Comparison of ENCODE assay signal across 12 mouse cellular contexts in the genomic region with DNA sequence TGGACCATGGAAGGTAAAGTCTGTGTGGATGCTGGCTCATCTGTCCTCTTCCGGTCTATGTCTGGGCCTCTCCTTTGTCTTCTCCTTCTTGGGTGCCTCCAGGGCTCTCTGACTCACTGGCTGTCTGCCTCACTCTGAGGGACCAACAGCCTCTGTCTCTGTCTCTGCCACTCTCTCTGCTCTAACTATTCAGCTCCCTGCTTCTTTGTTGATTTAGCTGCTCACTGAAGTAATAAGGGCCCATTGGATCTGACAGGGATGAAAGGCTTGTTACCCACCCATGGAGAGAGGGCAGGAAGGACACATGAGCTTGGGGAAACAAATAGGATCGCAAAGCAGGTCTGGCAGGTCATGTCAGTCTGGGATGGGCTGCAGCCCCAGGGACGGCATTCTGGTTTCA. TPM values are rescaled to one million over a fixed set of nuclear protein-coding genes. Genes with fewer than 3 reads are reported as not detected.
"Had no signal": no experiment of that assay in that cellular context is flagged by ENCODE, and none has a peak within 500 bp of the region (broad histone marks: within the 10 kb centered on the region; RNA-seq: fewer than 3 reads in every experiment).

No protein-coding gene starts in this region.

- DNase-seq: right cerebral cortex, adult 18-20 months; right cerebral cortex, postnatal 25 days; thymus, adult 18-20 months had no signal

- H3K4me1 ChIP-seq: midbrain, embryonic 10.5 days; midbrain, embryonic 12.5 days; neural tube, embryonic 15.5 days had no signal

- H3K4me3 ChIP-seq: midbrain, embryonic 10.5 days; midbrain, embryonic 12.5 days; myocyte; neural tube, embryonic 13.5 days; neural tube, embryonic 15.5 days had no signal

- H3K4me2 ChIP-seq: midbrain, embryonic 12.5 days; neural tube, embryonic 13.5 days; neural tube, embryonic 15.5 days had no signal

- H3K9me3 ChIP-seq: midbrain, embryonic 10.5 days; midbrain, embryonic 12.5 days; neural tube, embryonic 13.5 days; neural tube, embryonic 15.5 days had no signal

- H3K36me3 ChIP-seq: midbrain, embryonic 10.5 days; midbrain, embryonic 12.5 days; neural tube, embryonic 13.5 days; neural tube, embryonic 15.5 days had no signal

- H3K27me3 ChIP-seq: midbrain, embryonic 12.5 days; neural tube, embryonic 13.5 days; neural tube, embryonic 15.5 days had no signal

- H3K27ac ChIP-seq: midbrain, embryonic 10.5 days; midbrain, embryonic 12.5 days; neural tube, embryonic 13.5 days; neural tube, embryonic 15.5 days had no signal

- ATAC-seq: midbrain, embryonic 16.5 days had no signal

- H3K9ac ChIP-seq: midbrain, embryonic 12.5 days; neural tube, embryonic 13.5 days; neural tube, embryonic 15.5 days had no signal

RNA-seq across cellular contexts. Expression of a gene that starts 24.2 kb away (rescaled TPM):
- polyA plus RNA-seq: lung, embryonic 16.5 days; midbrain, embryonic 10.5 days; myocyte; neural tube, embryonic 11.5 days; stomach, embryonic 14.5 days had no signal
